Mouse (Mus musculus): ENCODE results near the gene Nsf.

DNA sequence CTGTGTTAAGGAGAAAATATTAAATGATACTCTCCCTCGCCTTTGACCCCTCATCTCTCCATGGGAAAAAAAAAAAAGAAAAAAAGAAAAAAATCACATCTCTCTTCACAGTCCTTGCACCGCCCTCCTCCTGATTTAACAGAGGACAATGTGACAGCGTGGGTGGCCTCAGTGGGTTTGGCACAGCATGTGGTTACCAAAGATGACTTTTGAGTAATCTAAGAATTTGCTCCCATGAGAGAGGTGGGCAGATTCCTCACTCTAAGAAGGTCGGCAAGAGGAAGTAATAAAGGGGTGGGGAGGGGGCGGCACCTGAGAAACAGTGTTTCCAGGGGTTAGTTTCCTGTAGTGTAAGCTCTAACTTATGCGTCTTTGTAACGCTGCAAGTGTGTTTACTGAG lies 37.0 kb downstream of the Nsf start:
- TF ChIP-seq GATA1 (IDR thresholded peaks at IDR 0.05; ENCODE audit: borderline replicate concordance, low read length) (no peak), FLI1 (IDR thresholded peaks at IDR 0.05; ENCODE audit: low read length) (no peak)

Measured in megakaryocyte, embryonic 14.5 days (primary cell).